Mouse (Mus musculus) liver, adult 2 months (tissue): ENCODE data around the gene Slc12a5. TPM values are rescaled to one million over a fixed set of nuclear protein-coding genes. Genes with fewer than 3 reads are reported as not detected.
A peak's percentile ranks its signal among the peaks of the same experiment; 100 is the strongest.

Experiments used
- DNase-seq: peaks from one replicate; pipeline ENCODE4 v3.0.0-alpha.2; 2011; ENCODE audit warnings: low read depth, low spot score; ENCODE audit errors: extremely low read depth
- H3K27ac ChIP-seq: fragments of 200-500 bp; replicated peaks from 2 replicates; pipeline ENCODE4 v1.5.1; 2012; ENCODE audit warnings: low read depth, mild to moderate bottlenecking, control low read depth, inconsistent platforms, low read length; ENCODE audit not compliant: insufficient read depth
- H3K27me3 ChIP-seq: fragments of 200-500 bp; 2 replicates; pipeline ENCODE4 v1.6.1; 2012; ENCODE audit warnings: mild to moderate bottlenecking, moderate library complexity, low read length, inconsistent platforms; ENCODE audit not compliant: control insufficient read depth, insufficient read depth
- H3K36me3 ChIP-seq: fragments of 200-500 bp; 2 replicates; pipeline ENCODE4 v1.6.1; 2012; ENCODE audit warnings: low read length, inconsistent platforms; ENCODE audit not compliant: control insufficient read depth, insufficient read depth
- H3K4me1 ChIP-seq: fragments of 200-500 bp; 2 replicates; pipeline ENCODE4 v1.6.1; 2011; ENCODE audit warnings: low read length; ENCODE audit not compliant: control insufficient read depth, insufficient read depth
- H3K4me3 ChIP-seq: fragments of 200-500 bp; 2 replicates; pipeline ENCODE4 v1.5.1; 2011; ENCODE audit warnings: low read depth, mild to moderate bottlenecking, control low read depth, low read length, moderate library complexity; ENCODE audit not compliant: insufficient read depth
- H3K79me2 ChIP-seq: fragments of 200-500 bp; 2 replicates; pipeline ENCODE4 v1.6.1; 2012; ENCODE audit warnings: inconsistent platforms, mild to moderate bottlenecking, low read length, moderate library complexity; ENCODE audit not compliant: control insufficient read depth, insufficient read depth
- H3K9ac ChIP-seq: fragments of 200-500 bp; 2 replicates; pipeline ENCODE4 v1.6.1; 2012; ENCODE audit warnings: low read depth, mild to moderate bottlenecking, control low read depth, inconsistent platforms, low read length
- CTCF ChIP-seq: fragments of 200-500 bp; IDR thresholded peaks from 2 replicates; pipeline ENCODE4 v1.5.1; 2011; ENCODE audit warnings: low read depth, low read length, control low read depth
- POLR2A ChIP-seq: fragments of 200-500 bp; IDR thresholded peaks from 2 replicates; pipeline ENCODE4 v1.6.1; 2011; ENCODE audit warnings: low read length, control low read depth; ENCODE audit not compliant: insufficient read depth; ENCODE audit errors: extremely low read depth
- WGBS: fragments of 180-500 bp; shearing (Covaris S2); methylation state at CpG from one replicate; pipeline ENCODE4 v1.1.7; 2018; 5-methylcytosine and 5-hydroxymethylcytosine counted together
- polyA plus RNA-seq: library from polyadenylated mRNA; depleted of rRNA; stranded (reverse); fragments of >200 nt; gene quantifications from 2 replicates; pipeline ENCODE4 v1.2.3, GENCODE M21; 2012
- total RNA-seq: library from RNA; depleted of rRNA; stranded (reverse); fragments of >200 nt; gene quantifications from 2 replicates; pipeline ENCODE4 v1.2.3, GENCODE M21; 2014

Gene Slc12a5
- total and polyA plus RNA-seq, 2 experiments: 0.46 to 1.1 TPM

DNA sequence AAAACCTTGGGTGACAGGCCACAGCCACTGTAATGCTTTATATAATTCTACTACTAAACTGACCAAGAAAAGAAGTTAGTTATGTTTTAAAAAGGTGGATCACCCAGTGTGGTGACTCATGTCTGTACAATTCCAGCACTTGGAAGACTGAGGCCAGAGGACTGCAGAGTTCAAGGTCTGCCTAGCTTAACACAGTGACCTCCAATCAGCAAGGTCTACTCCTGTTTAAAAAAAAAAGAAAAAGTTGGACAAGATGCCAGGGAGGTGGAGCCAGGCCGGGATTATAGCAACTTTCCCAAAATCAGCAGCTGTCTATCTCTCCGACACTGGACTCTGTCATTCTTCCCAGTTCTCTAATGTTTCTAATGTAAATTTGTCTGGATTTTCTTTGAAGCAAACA is 49.0 kb downstream of the Slc12a5 start:
- peaks cover 4% of the 10 kb centered on the region for H3K79me2 ChIP-seq
- DNase-seq: peak; percentile 96
- peaks cover 43% of the 10 kb centered on the region for H3K4me1 ChIP-seq
- no peak overlapping the region for H3K9ac ChIP-seq
- peaks cover 19% of the 10 kb centered on the region for H3K36me3 ChIP-seq
- H3K27me3 ChIP-seq: no peaks in the 10 kb centered on the region
- no peak overlapping the region for H3K4me3 ChIP-seq
- TF ChIP-seq POLR2A (no peak), CTCF (no peak)
- no peak overlapping the region for H3K27ac ChIP-seq
- 19% methylated on average over 2 of the region's 2 CpGs for WGBS

DNA sequence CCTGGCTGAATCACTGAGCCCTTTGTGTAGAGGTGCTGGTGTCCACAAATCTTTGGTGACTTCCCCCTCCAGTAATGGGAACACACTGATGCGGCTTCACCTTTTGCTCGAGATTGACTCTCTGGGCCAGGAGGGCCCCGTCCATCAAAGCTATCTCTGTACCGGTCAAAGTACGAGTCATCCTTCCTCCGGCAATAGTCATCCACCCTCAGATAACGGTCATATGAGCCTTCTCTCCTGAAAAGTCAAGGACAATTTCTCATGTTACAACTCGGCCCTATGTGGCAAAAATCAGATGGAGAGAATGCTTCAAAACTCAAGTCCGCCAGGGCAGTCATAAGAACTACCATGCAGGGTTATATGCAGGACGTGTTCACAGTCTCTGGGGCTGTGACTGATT is 49.7 kb downstream of the Slc12a5 start:
- Histone ChIP-seq H3K9ac (no peak overlapping the region), H3K27me3 (no peaks in the 10 kb centered on the region), H3K36me3 (peaks cover 19% of the 10 kb centered on the region), H3K27ac (peak overlapping the region; percentile 42), H3K4me1 (peaks cover 49% of the 10 kb centered on the region), H3K79me2 (peaks cover 5% of the 10 kb centered on the region), H3K4me3 (no peak overlapping the region)
- DNase-seq: peak; percentile 68
- TF ChIP-seq CTCF: no peak
- TF ChIP-seq POLR2A: no peak
- WGBS: 22% methylated on average over 10 of the region's 10 CpGs

DNA sequence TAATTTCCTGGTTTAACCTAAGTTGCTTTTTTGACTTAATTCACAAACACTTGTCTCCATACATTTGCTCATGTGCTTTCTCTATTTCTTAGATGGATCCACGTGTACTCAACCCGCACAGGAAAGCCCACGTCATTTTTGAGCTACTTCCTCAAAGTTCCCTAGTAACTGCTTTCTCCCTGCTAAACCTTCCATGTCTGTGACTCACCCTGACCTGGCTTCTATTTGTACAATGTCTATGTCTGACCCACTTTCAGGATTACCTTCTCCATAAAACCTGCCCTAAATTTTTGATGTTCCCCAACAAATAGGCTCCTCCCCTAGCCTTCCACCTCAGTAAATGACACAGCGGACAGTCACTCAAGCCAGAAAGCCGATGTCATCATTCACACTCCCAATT is 54.3 kb downstream of the Slc12a5 start:
- H3K9ac ChIP-seq: no peak overlapping the region
- TF ChIP-seq POLR2A (no peak), CTCF (no peak)
- no peak overlapping the region for H3K4me3 ChIP-seq
- H3K4me1 ChIP-seq: peaks cover 32% of the 10 kb centered on the region
- WGBS: 35% methylated on average over 5 of the region's 5 CpGs
- H3K36me3 ChIP-seq: peaks cover 14% of the 10 kb centered on the region
- peak overlapping the region; percentile 68 for H3K27ac ChIP-seq
- H3K79me2 ChIP-seq: peaks cover 11% of the 10 kb centered on the region
- no peaks in the 10 kb centered on the region for H3K27me3 ChIP-seq
- DNase-seq: peak; percentile 68

DNA sequence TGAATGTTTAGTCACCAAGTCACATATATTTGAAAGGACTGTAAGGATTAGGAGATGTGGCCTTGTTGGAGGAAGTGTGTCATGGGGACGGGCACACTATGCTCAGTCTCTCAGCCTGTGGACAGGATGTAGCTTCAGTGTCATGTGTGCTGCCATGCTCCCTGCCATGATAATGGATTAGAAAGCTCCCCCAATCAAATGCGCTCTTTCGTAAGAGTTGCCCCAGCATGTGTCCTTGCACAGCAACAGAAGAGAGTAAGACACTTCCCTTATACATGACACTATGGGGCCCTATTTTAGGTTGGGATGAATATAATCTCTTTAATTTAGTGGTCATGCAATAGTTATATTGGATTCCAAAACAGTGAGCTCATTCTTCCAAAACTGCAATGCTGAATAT is 59.9 kb downstream of the Slc12a5 start:
- H3K36me3 ChIP-seq: no peaks in the 10 kb centered on the region
- no peaks in the 10 kb centered on the region for H3K27me3 ChIP-seq
- no peak overlapping the region for H3K4me3 ChIP-seq
- DNase-seq: no peak
- no peak for TF ChIP-seq CTCF
- TF ChIP-seq POLR2A: no peak
- WGBS: 80% methylated on average over 3 of the region's 3 CpGs
- no peak overlapping the region for H3K27ac ChIP-seq
- H3K79me2 ChIP-seq: peaks cover 21% of the 10 kb centered on the region; the same call in 1 of the 2 replicates
- peaks cover 25% of the 10 kb centered on the region for H3K4me1 ChIP-seq
- no peak overlapping the region for H3K9ac ChIP-seq

DNA sequence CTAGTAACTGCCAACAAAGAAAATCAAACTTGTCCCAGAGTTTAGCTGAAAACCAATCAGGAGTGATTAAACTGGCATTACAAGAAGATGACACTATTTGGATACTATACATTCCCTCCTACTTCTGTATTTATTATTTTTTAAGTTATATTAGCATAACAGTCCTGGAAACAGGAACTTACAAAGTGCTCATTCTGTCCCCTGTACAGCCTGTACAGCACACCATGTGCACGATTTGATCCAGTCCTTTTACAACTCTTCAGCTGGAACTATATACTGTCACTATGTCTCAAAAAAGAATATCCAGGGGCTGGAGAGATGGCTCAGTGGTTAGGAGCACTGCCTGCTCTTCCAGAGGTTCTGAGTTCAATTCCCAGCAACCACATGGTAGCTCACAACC is 66.6 kb downstream of the Slc12a5 start:
- peaks cover 10% of the 10 kb centered on the region for H3K4me1 ChIP-seq
- no peak overlapping the region for H3K4me3 ChIP-seq
- no peak overlapping the region for H3K9ac ChIP-seq
- TF ChIP-seq CTCF (no peak), POLR2A (no peak)
- WGBS: 70% methylated on average over 1 of the region's 1 CpGs
- no peaks in the 10 kb centered on the region for H3K27me3 ChIP-seq
- H3K36me3 ChIP-seq: no peaks in the 10 kb centered on the region; the same call in 1 of the 2 replicates
- DNase-seq: no peak
- H3K27ac ChIP-seq: no peak overlapping the region
- H3K79me2 ChIP-seq: peaks cover 28% of the 10 kb centered on the region; the same call in 1 of the 2 replicates

DNA sequence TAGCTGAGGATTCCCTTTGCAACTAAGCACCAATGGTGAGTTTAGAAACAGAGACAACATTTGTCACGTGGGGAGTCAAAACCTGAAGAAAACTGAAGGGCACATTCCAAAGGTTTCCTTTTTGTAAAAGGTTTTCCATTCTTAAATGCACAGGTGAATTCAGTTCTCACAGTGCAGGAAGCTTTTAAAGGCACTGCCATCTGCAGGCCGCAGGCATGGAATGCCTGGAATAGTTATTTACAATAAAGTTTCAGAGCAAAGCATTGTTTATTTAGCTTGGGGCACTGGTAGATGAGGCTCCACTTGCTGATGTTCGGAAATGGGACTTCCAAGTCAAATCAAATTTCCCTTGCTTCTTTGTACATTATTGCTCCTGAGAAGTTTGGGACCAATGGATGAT is 71.9 kb downstream of the Slc12a5 start:
- no peak overlapping the region for H3K4me3 ChIP-seq
- no peaks in the 10 kb centered on the region; the same call in 1 of the 2 replicates for H3K36me3 ChIP-seq
- no peaks in the 10 kb centered on the region for H3K27me3 ChIP-seq
- WGBS: 22% methylated on average over 3 of the region's 3 CpGs
- H3K4me1 ChIP-seq: peaks cover 8% of the 10 kb centered on the region; the same call in 1 of the 2 replicates
- no peak overlapping the region for H3K27ac ChIP-seq
- H3K79me2 ChIP-seq: peaks cover 28% of the 10 kb centered on the region
- no peak overlapping the region for H3K9ac ChIP-seq
- no peak for TF ChIP-seq POLR2A
- peak; percentile 46 for TF ChIP-seq CTCF
- DNase-seq: peak; percentile 62
